Mouse (Mus musculus) CD4-positive, CD25-positive, alpha-beta regulatory T cell, adult 4 months (primary cell): ENCODE measurements around the gene Gtf2f1. TPM values are rescaled to one million over a fixed set of nuclear protein-coding genes. Genes with fewer than 3 reads are reported as not detected.

ENCODE experiments used
- ATAC-seq: one replicate; pipeline ENCODE4 v1.8.0; 2017
- polyA plus RNA-seq, 2 experiments: library from polyadenylated mRNA; unstranded; fragments of 100-300 nt; shearing (Covaris generic); gene quantifications; one replicate each; pipeline ENCODE4 v1.2.1; 2017

The Gtf2f1 gene
- 100 to 1,000 TPM in 1 of 2 experiments, 10 to 100 TPM in 1; 72.1 to 102 TPM for polyA plus RNA-seq

DNA sequence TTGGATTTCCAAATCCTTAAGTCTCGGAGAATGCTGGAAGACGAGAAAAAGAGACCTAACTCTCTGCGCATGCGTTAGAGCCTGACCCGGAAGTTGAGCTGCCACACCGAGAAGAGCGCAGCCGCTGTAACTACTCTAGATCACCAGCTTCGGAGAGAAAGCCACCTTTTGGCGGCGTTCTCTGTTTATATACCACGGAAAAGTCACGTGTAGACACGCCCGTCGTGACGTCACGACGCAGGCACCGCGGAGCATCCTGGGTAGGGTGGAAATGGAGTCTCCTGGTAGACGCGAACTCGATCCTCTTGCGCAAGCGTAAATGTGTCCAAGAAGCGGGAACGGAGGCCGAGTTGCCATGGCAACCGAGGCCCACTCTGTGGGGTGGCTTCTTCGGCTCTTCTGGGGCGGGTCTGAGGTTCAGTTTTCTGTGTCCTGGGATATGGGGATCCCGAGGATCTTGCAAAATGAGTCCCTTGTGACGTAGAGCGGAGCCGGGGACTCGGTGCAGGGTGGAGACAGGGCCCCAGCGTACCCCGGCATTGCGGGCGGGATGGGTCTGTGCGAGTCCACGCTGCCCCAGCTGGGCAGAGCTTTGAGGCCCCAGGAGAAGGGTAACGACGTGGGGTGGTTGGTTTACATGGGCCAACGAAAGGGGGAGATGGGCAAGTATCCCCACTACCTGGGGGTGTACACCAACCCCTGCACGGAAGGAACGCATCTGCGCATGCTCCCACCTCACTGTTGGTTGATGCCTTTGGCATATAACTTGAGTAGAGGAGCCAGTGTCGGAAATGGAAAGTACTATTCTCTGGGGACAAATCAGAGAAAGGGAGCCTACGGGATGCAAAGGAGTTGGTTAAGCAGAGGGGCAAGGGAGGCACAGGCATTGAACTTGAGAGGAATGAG, at the start of gene Gtf2f1, which contains the start of gene Gm17949:
Gtf2f1 (minus strand) TSS at position 53 of the 906 bp plus-strand sequence.
Gm17949 (plus strand) TSS at position 234 of the 906 bp plus-strand sequence.
- ATAC-seq = peak; percentile 91

DNA sequence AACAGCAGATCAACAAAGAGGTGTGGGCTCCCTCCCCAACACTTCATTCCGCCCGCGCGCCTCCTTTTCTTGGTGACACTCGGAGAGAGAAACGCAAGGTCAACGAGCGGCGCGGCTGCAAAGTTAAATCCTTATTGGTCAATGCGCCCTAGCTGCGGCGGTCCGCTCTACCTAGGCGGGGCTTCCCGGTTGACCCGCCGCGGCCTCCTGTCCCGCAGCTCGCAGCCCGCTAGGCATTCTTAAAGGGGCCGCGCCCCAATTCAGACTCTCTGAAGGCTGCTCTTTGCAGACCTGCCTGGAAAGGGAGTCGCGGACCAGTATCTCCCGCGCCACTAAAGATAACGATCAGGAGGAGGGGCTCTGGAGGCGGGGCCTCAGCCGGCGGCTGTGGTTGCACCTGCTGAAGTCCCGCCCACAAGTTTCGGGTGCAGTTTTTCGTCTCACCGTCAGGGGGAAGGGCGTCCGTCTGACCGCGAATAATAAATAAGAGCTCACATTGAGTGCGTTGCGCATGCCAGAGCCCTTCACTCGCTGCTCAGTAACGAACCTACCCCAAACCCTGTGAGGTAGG, 49.2 kb upstream of the Gtf2f1 start:
- ATAC-seq = peak; percentile 86

DNA sequence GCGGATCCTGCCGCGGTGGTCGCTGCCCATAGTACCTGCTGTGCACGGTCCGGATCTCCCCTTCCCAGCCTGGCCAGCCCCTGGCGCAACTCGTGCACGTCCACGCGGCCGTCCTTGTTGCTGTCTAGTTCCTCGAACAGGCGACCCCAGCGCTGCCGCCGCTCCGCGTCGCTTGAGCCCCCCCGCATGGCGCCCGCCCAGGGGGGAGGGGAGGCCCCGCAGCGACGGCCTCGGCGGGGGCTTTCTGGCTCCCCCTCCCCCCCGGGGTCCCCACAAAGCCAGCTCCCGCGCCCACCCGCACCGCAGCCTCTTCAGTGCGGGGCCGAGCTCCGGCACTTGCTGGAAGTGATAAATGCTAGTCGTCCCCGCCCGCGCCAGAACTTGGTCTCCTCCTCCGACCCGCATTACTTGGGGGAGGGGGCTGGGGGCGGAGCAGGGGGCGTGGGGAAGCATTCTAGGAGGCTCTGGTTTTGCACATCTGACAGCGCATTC, 48.4 kb upstream of the Gtf2f1 start, which contains the start of gene Slc25a23:
Slc25a23 (minus strand) TSS at position 378 of the 492 bp plus-strand sequence.
- ATAC-seq = no peak

DNA sequence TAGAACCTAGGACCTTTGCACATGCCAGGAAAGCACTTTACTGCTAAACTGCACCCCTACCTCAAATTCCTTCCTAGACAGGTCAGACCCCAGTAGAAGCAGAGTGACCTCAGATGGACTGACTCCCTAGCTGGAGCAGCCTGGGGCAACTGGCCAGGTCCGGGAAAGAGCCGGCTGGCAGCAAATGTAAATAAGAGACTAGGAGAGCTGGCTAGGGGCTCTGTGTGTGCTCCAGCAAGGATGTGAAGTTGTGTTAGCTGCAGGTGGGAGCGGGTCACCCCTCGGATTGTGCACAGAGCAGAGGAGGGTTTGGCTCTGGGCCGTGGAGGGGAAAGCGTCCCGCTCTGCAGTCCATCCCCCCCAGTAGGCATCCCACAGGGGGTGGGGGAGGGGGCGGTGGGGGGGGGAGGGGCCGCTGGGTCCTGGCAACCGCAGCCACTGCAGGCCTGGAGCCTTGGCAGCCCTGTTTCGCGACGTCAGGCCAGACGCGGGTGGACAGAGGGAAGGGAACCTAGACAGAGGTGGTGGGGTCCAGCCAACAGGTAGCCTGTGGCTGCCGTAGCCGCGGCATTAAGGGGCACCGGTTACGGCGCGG, 47.9 kb upstream of the Gtf2f1 start, which contains the start of gene Crb3:
Crb3 (plus strand) TSS at position 215 of the 595 bp plus-strand sequence.
- no peak for ATAC-seq

DNA sequence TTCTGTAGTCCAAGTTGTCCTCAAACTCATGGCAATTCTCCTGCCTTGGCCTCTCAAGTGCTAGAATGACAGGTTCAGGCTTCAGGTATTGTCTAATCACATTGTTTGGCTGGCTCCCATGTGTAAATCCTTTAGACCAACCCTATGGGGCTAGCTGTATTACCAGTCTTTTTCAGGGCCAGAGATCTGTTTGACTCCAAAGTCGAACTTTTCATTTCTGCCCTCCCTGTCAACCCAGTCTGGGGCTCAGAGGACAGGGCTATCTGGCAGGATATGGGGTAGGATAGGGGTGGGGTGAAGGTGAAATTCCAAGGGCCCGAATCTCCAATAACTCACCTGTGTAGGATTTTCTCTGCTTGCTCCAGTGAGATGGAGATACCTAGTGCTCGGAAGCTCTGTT, 45.2 kb upstream of the Gtf2f1 start:
- ATAC-seq = no peak

DNA sequence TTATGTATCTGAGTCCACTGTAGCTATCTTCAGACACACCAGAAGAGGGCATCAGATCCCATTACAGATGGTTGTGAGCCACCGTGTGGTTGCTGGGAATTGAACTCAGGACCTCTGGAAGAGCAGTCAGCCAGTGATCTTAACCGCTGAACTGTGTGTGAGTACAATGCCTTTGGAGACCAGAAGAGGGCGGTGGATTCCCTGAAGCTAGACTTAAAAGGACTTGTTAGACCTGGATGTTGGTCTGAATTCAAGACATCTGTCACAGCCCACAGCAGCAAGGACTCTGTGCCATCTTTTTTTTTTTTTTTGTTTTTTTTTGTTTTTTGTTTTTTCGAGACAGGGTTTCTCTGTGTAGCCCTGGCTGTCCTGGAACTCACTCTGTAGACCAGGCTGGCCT, 40.6 kb upstream of the Gtf2f1 start:
- ATAC-seq = peak; percentile 85

DNA sequence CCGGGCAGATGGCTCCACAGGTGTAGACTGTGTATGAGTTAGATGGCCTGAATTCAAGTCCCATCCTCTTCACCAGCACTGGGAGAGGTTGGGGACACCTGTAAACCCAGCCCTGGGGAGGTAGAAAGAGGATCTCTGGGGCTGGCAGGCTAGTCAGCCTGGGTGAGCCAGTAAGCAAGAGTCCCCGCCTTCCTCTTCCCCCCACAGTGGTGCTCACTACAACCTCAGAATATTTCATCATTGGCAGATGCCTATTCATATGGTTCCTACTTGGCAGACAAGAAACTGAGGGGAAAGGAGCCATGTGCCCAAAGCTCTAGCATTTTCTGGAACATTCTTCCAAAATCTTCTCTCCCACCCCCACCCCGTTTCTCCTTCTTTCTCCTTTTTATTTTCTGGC, 37.7 kb upstream of the Gtf2f1 start:
- no peak for ATAC-seq

DNA sequence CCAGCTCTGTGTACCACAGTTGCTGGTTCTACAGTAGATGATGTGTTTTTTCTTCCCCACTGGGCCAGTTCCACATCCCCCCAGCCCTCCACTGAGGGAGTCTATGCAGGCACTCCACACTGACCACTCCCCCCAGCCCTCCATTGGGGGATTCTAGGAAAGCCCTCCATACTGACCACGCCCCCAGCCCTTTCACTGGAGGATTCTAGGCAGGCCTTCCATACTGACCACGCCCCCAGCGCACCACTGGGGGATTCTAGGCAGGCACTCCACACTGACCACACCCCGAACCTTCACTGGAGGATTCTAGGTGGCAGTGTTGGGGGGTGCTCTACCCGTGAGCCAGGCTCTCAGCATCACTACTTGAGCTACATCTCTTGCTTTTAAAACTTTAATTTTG, 36.3 kb upstream of the Gtf2f1 start:
- no peak for ATAC-seq

DNA sequence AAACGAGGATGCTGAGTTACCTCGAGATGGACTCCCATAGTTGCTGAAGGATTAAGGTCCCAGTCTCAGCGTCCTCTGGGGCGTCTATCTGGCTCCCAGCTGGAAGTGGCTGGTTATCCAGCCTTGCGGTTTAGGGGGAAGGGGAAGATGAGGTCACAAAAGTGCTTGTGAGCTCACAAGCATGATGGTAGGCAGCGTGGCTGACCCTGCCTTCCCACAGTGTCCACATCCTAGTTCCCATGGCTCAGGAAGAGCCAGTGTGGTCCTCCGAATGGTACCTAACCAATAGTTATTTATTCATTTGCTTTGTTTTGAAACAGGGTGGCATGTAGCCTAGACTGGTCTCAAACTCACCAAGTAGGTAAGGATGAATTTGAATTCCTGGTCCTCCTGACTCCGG, 30.5 kb upstream of the Gtf2f1 start, which contains the start of gene Slc25a41:
Slc25a41 (minus strand) TSS at position 101 of the 400 bp plus-strand sequence.
- ATAC-seq = no peak

DNA sequence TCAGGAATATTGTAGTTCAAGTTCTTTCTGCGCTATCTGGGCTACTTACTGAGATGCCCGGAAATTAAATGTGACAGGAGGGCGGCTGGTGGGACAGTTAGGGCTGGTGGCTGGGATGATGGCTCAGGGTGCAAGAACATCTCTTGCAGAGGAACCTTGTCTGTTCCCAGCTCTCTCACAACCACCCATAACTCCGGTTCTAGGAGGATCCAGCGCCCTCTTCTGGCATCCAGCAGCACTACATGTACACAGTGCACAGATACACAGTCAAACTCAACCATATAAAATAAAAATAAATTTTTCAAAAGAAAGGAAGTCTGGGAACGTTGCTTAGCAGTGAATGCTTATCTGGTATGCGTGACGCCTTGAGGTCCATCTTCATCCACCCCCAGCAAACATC, 27.9 kb upstream of the Gtf2f1 start:
- ATAC-seq = no peak

DNA sequence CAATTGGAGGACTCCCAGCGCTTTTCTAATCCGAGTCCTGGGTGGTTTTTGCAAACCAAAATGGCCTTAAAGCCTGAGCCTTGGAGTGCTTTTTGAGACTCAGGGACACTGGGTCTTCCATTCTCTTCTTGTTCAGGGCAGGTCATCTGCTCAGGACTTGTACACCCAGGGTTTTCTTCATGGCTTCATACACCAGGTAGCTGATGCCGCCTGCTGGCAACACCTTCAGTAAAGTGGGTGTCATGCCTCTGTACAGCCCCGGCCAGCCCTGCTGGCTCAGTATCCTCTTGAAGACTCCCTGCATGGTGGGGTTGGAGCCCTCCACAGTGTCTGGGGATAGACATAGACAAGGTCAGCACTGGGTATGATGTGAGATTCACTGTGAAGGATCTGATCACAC, 21.8 kb upstream of the Gtf2f1 start:
- no peak for ATAC-seq

DNA sequence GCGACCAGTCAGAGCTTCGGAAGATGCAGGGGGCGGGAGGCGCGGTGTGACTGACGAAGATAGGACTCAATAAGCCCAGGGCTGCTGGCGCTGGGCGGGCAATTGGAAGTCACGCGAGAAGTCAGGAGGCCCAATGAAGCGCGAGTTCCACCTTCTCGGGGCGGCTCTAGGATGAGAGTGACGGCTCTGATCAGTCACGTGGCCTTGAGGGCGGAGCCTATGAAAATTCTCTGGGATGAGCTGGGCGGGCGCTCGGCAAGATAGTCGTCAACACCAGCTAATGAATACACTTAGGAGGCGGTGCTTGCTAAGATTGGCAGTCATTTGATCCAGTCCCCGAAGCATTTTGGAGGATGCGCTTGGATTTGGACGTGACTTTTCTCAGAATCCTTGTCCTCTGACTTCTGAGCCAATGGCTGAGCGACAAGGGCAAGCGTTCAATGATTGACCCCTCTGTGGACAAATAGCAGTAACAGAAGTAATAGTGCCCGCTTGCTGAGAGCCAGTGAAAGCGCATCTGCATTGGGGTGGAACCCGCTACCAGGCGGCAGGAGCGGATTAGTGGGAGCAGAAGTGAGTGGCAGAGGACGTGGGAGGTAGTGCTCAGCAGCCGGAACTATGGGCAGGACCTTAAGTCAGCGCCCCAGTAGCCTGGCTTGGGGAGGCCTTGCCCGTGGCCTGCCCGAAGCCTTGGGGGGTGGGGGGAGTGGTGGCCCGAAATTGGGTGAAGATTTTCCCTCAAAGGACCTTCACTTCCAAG, 20.8 kb upstream of the Gtf2f1 start:
- peak; percentile 85 for ATAC-seq

DNA sequence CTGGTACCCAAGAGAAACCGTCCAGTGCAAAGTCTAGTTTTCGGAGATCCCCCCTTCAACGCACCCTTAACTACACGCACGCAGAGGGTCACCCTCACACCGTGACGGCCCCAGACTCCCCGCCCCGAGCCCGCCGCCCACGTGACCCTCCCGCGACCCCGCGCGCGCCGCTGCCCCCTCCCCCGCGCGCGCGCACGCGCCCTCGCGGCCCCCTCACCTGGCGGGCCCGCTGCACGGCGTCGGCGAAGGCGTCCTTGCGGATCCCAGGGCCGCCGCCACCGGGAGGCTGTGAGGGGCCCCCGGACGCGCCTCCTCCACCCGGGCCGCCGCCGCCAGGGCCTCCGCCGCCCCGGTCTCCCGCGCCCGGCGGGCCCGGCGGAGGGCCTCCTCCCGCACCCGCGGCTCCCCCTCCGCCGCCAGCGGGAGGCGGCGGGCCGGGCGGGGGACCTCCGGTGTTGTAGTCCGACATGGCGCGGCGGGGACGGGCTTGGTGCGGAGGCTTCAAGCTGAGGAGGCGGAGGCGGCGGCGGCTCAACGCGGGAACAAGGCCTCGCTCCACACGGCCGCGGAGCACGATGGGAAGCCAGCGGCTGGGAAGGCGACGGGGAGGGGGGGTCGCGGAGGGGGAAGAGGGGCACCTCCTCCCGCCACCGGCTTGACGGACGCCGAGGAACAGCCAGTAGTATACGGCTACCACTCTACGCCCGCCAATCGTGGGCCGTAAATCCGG, 20.0 kb upstream of the Gtf2f1 start, which contains the start of gene Khsrp:
Khsrp (minus strand) TSS at position 592 of the 730 bp plus-strand sequence.
- ATAC-seq = no peak

DNA sequence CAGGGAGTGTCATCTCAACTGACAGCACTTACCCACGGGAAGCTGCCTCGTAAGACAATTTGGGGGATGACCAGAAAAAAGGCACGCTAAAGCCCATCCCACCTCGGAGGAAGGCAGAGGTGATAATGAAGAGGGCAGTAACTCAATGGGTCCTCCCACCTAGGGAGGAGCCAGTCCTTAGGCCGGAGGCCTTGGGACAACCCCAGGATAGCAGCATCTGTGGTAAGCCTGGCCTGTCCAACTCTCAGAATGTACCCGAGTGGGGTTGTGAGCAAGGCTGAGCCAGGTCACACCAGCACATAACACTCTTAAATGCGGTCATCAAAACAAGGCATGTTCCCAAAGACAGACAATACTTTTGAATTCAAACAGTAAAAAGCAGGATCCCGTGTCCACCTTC, 18.6 kb upstream of the Gtf2f1 start:
- no peak for ATAC-seq

DNA sequence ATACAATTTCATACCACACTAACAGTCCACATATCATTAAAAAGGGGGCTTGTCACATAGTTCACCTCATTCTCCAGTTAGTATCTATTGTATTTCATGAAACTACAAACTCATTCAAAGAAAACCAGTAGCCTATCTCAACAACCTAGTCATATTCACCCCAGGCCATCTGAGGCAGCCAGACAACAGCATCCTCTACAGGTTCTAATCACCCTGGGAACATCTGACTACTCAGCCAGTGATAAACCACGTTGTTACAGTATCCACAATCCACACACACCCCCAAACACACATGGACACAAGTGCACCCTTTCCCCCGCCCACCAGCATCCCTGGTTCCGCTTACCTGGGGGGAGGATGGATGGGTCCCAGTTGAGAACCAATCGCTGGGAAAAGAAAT, 16.4 kb upstream of the Gtf2f1 start:
- no peak for ATAC-seq

DNA sequence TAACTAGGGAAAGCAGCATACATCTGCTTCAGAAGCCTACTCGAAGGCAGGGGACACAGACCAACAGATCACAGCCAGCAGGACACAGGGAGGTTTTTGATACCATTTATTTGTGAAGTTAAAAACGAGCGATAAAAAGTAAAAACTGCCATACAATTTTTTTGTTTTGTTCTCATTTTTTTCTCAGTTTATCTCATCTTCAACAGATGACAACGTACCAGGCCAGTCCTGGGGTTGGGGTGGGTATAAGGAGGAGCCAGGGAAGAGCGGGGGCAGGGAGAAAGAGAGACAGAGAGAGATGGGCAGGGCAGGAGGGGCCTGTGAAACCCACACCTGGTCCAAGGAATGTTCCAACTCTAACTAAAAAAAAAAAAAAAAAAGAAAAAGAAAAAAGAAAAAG, 9.9 kb upstream of the Gtf2f1 start:
- ATAC-seq = no peak

DNA sequence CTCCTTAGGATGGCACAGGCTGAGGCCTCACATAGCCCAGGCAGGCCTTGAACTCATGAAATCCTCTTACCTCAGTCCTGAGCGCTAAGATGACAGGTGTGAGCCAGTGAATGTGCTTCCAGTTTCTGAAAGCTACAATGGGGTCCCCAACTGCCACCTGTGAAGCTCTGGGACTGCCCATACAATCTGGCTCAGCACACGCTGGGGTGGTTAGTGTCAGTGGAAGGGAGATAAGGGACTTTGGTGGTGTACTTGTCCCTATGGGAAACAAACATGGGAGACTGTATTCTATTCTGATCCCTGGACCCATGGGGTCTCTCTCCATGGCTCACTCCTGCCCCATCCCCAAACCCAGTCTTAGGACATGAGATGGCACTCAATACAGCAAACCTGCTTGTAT, 8.6 kb upstream of the Gtf2f1 start:
- ATAC-seq = no peak

DNA sequence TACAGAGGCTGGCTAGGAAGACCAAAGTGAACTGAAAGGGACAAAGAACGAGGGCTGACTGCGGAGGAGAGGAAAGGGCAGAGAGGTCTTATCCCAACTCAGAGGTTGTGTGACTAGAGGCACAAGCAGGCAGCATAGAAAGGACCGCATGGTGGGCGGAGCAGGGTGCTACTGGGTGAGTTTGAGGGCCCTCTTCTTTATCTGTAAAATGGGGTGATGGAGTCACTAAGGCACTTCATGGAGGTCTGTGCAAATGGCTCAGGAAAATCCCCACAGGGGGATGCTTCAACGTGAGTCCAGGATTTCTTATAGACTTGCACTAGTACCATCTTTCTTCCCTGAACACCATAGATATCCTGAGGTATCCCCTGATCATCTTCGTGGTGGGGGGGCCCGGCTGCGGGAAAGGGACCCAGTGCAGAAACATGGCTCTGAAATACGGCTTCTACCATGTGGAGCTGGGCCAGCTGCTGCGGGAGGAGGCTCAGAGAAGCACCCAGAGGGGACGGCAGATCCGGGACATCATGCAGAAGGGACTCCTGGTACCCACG, 1.2 kb upstream of the Gtf2f1 start:
- no peak for ATAC-seq

DNA sequence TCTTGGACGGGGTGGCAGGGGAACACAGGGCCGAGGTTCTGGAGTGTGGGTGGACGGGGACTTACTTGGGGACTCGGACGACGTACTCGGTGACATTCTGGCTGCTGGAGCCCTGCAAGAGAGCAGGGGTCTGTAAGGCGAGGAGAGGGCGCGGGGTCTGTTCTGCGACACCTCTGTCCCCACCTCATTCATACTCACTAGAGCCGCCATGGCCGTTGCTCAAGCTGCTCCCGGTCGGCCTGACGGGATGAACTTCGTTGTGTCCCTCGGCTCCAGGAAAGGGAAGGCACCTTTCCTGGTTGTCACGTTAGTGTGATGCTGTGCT, 215 bp downstream of the Gtf2f1 start:
- ATAC-seq = peak; percentile 45

DNA sequence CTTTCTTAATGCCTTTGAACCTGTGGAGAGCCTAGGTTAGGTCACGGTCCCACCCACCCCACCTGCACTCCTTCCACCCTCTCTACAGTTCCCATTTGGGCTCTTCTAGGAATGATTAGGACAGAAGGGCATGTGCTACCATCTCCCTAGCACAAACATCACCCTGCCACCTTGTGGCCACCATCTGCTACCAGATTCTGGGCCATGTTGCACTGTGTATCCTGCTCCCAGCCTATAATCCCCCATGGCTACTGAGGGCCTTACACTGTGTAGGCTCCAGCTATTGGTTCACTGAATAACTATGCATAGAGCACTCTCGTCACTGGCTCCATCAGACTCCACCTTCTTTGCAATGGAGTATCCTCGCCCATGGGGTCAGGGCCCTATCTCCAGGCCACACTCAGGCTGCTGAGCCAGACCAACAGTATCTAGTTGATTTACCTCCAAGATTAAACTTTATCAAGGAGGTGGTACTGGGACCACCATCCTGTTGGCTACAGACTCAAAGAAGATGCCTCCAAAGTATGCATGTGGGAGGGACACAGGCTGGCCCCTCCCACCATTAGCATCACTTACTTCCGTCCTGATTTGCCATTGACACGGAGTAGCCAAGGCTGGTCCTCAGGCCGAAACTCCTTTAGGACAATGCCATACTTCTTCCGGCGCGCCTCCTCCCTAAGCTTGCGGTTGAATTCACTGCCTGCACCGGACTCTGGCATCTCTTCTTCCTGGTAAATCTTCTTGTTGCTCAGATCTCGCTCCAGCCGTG, 3.8 kb downstream of the Gtf2f1 start:
- ATAC-seq = no peak

DNA sequence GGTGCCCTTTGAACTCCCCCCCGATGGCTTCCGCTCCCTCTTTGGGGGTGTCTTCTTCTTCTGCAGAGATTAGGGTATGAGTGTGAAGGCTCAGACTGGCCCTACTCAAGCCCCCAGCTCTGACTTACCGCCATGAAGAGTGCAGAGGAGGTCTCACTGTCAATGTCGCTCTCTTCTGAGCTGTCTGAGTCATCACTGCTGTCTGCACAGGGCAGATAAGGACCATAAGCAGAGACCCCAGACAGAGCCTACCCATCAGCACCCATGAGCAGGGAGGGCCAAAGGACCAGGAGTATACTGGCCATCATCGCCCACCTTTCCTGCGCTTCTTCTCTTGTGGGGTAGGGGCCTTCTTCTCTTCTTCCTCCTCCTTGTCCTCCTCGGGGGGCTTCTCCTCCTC, 7.1 kb downstream of the Gtf2f1 start:
- no peak for ATAC-seq
